Mouse (Mus musculus) ES-Bruce4 (cell line): ENCODE data around the gene Mov10. TPM values are rescaled to one million over a fixed set of nuclear protein-coding genes. Genes with fewer than 3 reads are reported as not detected.
"Not testable (repeated sequence)": the region's sequence is repeated elsewhere in the genome, so short reads cannot be mapped to it uniquely, and the experiment has no call there.

Experiments used
- H3K27ac ChIP-seq: 2 replicates; pipeline ENCODE4 v1.5.1; 2012; ENCODE audit warnings: low read length, inconsistent platforms; ENCODE audit not compliant: insufficient read depth
- H3K27me3 ChIP-seq: 2 replicates; pipeline ENCODE4 v1.6.1; 2012; ENCODE audit warnings: mild to moderate bottlenecking, low read length, inconsistent platforms; ENCODE audit not compliant: control insufficient read depth, poor library complexity, insufficient read depth, severe bottlenecking
- H3K36me3 ChIP-seq: 2 replicates; pipeline ENCODE4 v1.6.1; 2012; ENCODE audit warnings: inconsistent platforms, mild to moderate bottlenecking, low read length, moderate library complexity; ENCODE audit not compliant: control insufficient read depth, poor library complexity, insufficient read depth, severe bottlenecking
- H3K4me1 ChIP-seq: one replicate; pipeline ENCODE4 v1.8.1; 2011; ENCODE audit warnings: low read length; ENCODE audit not compliant: control insufficient read depth, insufficient read depth
- H3K4me3 ChIP-seq: 2 replicates; pipeline ENCODE4 v1.5.1; 2011; ENCODE audit warnings: low read depth, mild to moderate bottlenecking, low read length
- H3K9ac ChIP-seq: 2 replicates; pipeline ENCODE4 v1.6.1; 2012; ENCODE audit warnings: low read depth, mild to moderate bottlenecking, inconsistent platforms; ENCODE audit not compliant: poor library complexity, severe bottlenecking
- H3K9me3 ChIP-seq: replicated peaks from 2 replicates; pipeline ENCODE4 v1.6.1; 2012; ENCODE audit warnings: mild to moderate bottlenecking, low read length, inconsistent platforms; ENCODE audit not compliant: control insufficient read depth, poor library complexity, insufficient read depth, severe bottlenecking
- CTCF ChIP-seq: IDR thresholded peaks from one replicate; pipeline ENCODE4 v1.8.1; 2011; ENCODE audit warnings: low read depth, low read length
- EP300 ChIP-seq: IDR thresholded peaks from 2 replicates; pipeline ENCODE4 v1.6.1; 2011; ENCODE audit warnings: low read depth, low read length; ENCODE audit not compliant: insufficient read depth
- POLR2A ChIP-seq: IDR thresholded peaks from one replicate; pipeline ENCODE4 v1.8.1; 2011; ENCODE audit warnings: low read length; ENCODE audit not compliant: insufficient read depth
- polyA plus RNA-seq: library from polyadenylated mRNA; stranded (reverse); fragments of >200 nt; gene quantifications from 2 replicates; pipeline ENCODE4 v1.2.4, GENCODE M21; 2011; ENCODE audit warnings: low read depth; ENCODE audit not compliant: missing spikeins, insufficient read depth, insufficient read length

Gene Mov10
- polyA plus RNA-seq, 1 experiment, result 79.9 TPM

DNA sequence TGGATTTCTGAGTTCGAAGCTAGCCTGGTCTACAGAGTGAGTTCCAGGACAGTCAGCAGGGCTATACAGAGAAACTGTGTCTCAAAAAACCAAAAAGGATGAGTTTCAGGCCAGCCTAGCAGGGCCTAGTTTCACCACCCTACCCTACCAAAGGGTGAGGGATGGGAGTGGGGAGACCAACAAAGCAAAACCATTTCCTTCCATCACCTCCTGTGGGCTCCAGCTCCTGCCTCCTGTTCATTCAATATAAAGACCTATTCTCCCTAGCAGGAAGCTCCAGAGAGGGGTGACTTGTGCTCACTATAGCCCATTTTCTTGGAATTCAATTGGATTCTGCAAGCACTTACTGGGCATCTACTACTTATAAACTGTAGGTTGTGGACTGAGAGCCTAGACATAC lies 3.6 kb downstream of the Mov10 start:
- no peaks in the 10 kb centered on the region for H3K27me3 ChIP-seq
- H3K9me3 ChIP-seq, result no peaks in the 10 kb centered on the region
- H3K36me3 ChIP-seq, result no peaks in the 10 kb centered on the region
- no peak overlapping the region for H3K9ac ChIP-seq
- no peak overlapping the region for H3K4me3 ChIP-seq
- H3K27ac ChIP-seq, result peak overlapping the region; percentile 98
- H3K4me1 ChIP-seq, result peaks cover 4% of the 10 kb centered on the region
- TF ChIP-seq CTCF, result no peak
- TF ChIP-seq POLR2A, result no peak
- TF ChIP-seq EP300, result 0 out of 2 replicates have a peak, but pooled peaks have one; percentile 50

DNA sequence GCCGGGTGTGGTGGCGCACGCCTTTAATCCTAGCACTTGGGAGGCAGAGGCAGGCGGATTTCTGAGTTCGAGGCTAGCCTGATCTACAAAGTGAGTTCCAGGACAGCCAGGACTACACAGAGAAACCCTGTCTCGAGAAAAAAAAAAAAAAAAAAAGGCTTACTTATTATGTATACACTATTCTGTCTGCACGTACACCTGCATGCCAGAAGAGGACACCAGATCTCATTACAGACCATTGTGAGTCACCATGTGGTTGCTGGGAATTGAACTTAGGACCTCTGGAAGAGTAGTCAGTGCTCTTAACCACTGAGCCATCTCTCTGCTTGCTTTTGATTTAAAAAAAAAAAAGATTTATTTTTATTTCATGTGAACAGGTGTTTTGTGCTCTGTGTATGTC lies 5.1 kb downstream of the Mov10 start:
- not testable (repeated sequence) for H3K9me3 ChIP-seq, H3K27me3 ChIP-seq, H3K36me3 ChIP-seq, H3K4me1 ChIP-seq, H3K27ac ChIP-seq, H3K9ac ChIP-seq, H3K4me3 ChIP-seq

DNA sequence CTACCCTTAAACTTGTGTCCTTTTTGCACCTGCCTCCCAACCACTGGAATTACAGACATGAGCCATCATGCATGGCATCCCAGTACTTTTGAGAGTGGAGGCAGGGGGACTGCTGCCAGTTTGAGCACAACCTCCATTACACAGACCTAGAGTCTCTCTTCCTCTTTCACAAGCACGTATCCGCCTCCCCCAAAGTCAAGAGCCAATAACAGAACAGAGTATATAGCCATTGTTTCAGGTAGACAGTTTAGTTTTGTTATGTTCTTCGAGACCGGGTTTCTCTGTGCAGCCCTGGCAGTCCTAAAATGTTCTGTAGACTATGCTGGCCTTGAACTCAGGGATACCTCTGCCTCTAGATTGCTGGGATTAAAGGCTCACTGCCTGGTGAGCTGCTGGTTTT lies 6.1 kb downstream of the Mov10 start:
- Histone ChIP-seq H3K27ac (peak overlapping the region; percentile 88), H3K4me3 (no peak overlapping the region)
- TF ChIP-seq EP300, result no peak
- no peak for TF ChIP-seq CTCF
- TF ChIP-seq POLR2A, result no peak

DNA sequence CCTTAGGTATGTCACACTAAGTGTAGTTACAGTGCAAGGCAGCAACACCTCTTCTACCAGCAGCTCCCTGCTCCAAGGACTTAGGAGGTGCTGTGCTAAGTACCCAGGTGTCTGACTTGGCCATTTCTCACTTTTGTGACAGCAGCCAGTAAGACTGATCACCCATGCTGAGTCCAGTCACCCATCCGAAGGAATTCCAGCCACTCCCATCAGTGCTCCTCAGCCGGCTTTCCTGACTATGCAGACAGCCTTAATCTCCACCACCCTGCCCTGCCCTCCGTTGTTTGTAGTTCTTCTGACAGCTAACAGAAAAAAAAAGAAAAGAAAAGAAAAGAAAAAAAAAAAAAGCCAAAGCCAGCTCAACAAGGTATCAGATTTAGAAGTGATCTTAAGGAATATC lies 6.6 kb downstream of the Mov10 start:
- H3K9ac ChIP-seq, result no peak overlapping the region
- peaks cover 4% of the 10 kb centered on the region for H3K4me1 ChIP-seq
- no peaks in the 10 kb centered on the region for H3K27me3 ChIP-seq
- TF ChIP-seq EP300, result 0 out of 2 replicates have a peak, but pooled peaks have one; percentile 73
- TF ChIP-seq CTCF, result no peak
- no peaks in the 10 kb centered on the region for H3K36me3 ChIP-seq
- H3K27ac ChIP-seq, result peak overlapping the region; percentile 88
- no peak overlapping the region for H3K4me3 ChIP-seq
- no peaks in the 10 kb centered on the region for H3K9me3 ChIP-seq

More for the DNA sequence above, 6.1 kb downstream of the Mov10 start:
- H3K4me1 ChIP-seq, result peaks cover 4% of the 10 kb centered on the region
- H3K9me3 ChIP-seq, result no peaks in the 10 kb centered on the region
- no peaks in the 10 kb centered on the region for H3K36me3 ChIP-seq
- no peak overlapping the region for H3K9ac ChIP-seq
- H3K27me3 ChIP-seq, result no peaks in the 10 kb centered on the region

DNA sequence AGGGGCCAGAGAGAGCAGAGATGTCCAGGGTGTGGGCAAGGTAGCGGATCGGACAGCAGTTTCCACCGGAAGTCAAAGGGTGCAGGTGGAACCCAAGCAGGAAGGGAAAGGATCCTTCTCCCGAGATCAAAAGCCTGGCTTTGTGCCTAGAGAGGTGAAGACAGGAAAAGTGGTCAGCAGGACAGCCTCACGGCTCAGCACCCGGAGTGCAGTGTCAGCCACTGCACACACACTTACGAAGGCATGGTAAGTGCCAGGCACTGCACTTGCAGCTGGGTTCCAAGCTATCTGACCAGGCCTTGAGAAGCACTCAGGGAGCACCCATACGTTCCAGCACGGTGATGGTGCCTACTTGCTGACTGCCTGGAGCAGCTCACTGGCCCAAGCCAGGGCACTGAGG lies 12.8 kb downstream of the Mov10 start:
- Histone ChIP-seq H3K36me3 (peaks cover 21% of the 10 kb centered on the region), H3K27ac (no peak overlapping the region), H3K9me3 (no peaks in the 10 kb centered on the region), H3K9ac (no peak overlapping the region), H3K4me3 (no peak overlapping the region), H3K27me3 (no peaks in the 10 kb centered on the region), H3K4me1 (no peaks in the 10 kb centered on the region)
- TF ChIP-seq EP300 (no peak), POLR2A (no peak), CTCF (no peak)

DNA sequence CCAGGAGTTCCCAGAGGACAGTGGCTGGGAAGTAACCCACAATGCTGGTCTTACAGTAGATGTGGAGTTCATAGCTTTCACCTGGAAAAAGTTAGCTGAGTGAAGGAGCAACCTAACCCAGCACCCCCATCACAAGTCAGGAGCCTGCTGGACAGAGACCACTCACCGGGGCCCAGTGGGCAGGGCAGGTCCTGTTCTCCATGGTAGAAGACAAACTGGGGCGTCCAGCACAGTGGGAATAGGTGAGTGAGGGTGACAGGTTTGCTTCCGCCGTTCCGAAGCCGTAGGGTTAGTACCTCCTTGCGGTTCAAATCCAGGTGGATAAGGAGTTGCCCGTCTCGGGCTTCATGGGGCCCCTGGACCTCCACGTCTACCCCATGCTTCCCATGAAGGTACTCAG lies 14.1 kb downstream of the Mov10 start:
- Histone ChIP-seq H3K9me3 (no peaks in the 10 kb centered on the region), H3K27me3 (no peaks in the 10 kb centered on the region), H3K27ac (no peak overlapping the region), H3K36me3 (peaks cover 27% of the 10 kb centered on the region), H3K4me3 (no peak overlapping the region), H3K9ac (no peak overlapping the region), H3K4me1 (no peaks in the 10 kb centered on the region)
- no peak for TF ChIP-seq EP300
- no peak for TF ChIP-seq CTCF
- TF ChIP-seq POLR2A, result no peak

DNA sequence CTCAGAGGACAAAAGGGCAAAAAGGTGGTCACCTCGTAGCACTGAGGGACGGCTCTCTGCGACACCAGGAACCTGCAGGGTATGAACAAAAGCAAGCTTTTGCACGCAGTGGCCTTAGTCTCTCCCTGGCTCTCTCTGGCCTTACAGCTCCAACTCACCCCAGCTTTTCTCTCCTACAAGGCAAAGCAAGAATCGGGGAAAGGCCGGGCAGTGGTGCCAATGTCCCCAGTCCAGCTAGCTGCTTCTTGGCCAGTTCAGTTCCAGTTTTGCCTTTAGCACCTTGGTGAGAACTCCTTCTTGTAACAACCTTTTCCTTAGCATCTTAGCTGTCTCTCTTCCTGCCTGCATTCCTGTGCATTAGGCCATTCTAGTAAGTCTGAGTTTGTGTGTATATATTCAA lies 16.9 kb downstream of the Mov10 start:
- Histone ChIP-seq H3K4me1 (no peaks in the 10 kb centered on the region), H3K36me3 (peaks cover 30% of the 10 kb centered on the region)
- TF ChIP-seq EP300, result no peak
- TF ChIP-seq CTCF, result no peak
- no peak for TF ChIP-seq POLR2A

More for the DNA sequence above, 16.9 kb downstream of the Mov10 start:
- Histone ChIP-seq H3K27me3 (no peaks in the 10 kb centered on the region), H3K9me3 (no peaks in the 10 kb centered on the region), H3K4me3 (no peak overlapping the region), H3K9ac (no peak overlapping the region), H3K27ac (no peak overlapping the region)
